Mouse (Mus musculus) liver, embryonic 11.5 days (tissue): ENCODE measurements around the gene Parvb. TPM values are rescaled to one million over a fixed set of nuclear protein-coding genes. Genes with fewer than 3 reads are reported as not detected.
"Not testable (repeated sequence)": the region's sequence is repeated elsewhere in the genome, so short reads cannot be mapped to it uniquely, and the experiment has no call there.

ENCODE experiments used
- ATAC-seq: fragments of 200-750 bp; cut with Nextera tagmentation; replicated peaks from 2 replicates; pipeline ENCODE4 v1.8.0; 2017; ENCODE audit warnings: moderate number of reproducible peaks, mild to moderate bottlenecking, moderate TSS enrichment, moderate library complexity; ENCODE audit not compliant: low FRiP score
- DNase-seq: peaks from one replicate; pipeline ENCODE4 v3.0.0-alpha.2; 2017; ENCODE audit warnings: low spot score
- H3K27ac ChIP-seq: fragments of 300-500 bp; sonication (generic); 2 replicates; pipeline ENCODE4 v1.5.1; 2014; ENCODE audit warnings: mild to moderate bottlenecking, low read depth, low read length, control low read depth
- H3K27me3 ChIP-seq: fragments of 300-500 bp; sonication (generic); replicated peaks from 2 replicates; pipeline ENCODE4 v1.6.1; 2014; ENCODE audit warnings: low read length, mixed read lengths; ENCODE audit not compliant: control insufficient read depth, insufficient read depth
- H3K36me3 ChIP-seq: fragments of 300-500 bp; sonication (generic); 2 replicates; pipeline ENCODE4 v1.6.1; 2014; ENCODE audit warnings: mild to moderate bottlenecking, low read length, moderate library complexity, mixed read lengths; ENCODE audit not compliant: control insufficient read depth, insufficient read depth
- H3K4me1 ChIP-seq: fragments of 300-500 bp; sonication (generic); replicated peaks from 2 replicates; pipeline ENCODE4 v1.6.1; 2014; ENCODE audit warnings: low read length, mixed read lengths; ENCODE audit not compliant: control insufficient read depth, insufficient read depth
- H3K4me2 ChIP-seq: fragments of 300-500 bp; sonication (generic); 2 replicates; pipeline ENCODE4 v1.6.1; 2014; ENCODE audit warnings: mild to moderate bottlenecking, control low read depth, moderate library complexity
- H3K4me3 ChIP-seq: fragments of 300-500 bp; sonication (generic); 2 replicates; pipeline ENCODE4 v1.5.1; 2014; ENCODE audit warnings: low read depth, low read length, control low read depth
- H3K9ac ChIP-seq: fragments of 300-500 bp; sonication (generic); 2 replicates; pipeline ENCODE4 v1.6.1; 2014; ENCODE audit warnings: low read depth, low read length, control low read depth
- H3K9me3 ChIP-seq: fragments of 300-500 bp; sonication (generic); 2 replicates; pipeline ENCODE4 v1.6.1; 2016; ENCODE audit warnings: low read length, inconsistent platforms, mixed read lengths; ENCODE audit not compliant: control insufficient read depth
- WGBS: fragments of 180-500 bp; shearing (Covaris S2); extraction: QIAGEN DNeasy Blood & Tissue Kit; methylation state at CpG from one replicate; pipeline ENCODE4 v1.1.7; 2014; 5-methylcytosine and 5-hydroxymethylcytosine counted together
- polyA plus RNA-seq: library from polyadenylated mRNA; unstranded; fragments of >200 nt; fragmentation: Nextera tagmentation; extraction: Ambion mirVana; gene quantifications from 2 replicates; pipeline ENCODE4 v1.2.1, GENCODE M21; 2014

The Parvb gene
- polyA plus RNA-seq, 1 experiment from 2014 or later: 15.4 TPM

DNA sequence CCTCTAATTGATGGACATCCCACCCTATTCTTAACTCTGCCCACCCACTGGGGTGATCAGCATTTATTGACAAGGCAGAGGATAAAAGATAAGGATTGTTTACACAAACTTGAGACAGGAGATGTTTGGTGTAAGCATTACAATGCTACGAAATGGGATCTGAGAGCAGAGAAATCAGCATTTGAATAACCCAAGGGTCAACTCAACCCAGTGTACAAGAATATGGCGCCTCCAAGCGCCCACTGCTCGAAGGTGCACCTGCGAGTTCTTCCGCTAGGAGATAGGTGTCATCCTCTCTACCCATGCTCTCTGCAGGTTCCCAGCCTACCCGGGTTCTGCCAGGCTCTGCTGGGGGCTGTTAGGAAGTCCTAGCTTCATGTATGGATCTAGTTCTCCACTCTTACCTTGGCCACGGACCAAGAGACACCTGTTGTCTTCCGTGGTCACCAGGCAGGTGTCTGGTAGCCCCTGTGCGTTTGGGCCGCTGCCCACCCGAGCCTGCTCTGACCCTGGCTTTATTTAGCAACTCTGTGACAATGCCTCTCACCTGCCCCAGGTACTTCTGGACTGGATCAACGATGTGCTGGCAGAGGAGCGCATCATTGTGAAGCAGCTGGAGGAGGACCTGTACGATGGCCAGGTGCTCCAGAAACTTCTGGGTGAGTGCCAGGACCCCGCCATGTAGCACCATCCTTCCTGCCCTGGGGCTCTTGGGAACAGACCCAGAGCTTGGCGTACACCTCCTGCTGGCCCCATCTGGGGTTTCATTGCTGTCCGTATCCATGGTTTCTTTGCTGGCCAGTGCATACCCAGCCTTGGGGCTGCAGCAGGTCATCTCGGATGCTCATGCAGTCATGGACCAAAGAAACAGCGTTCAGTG is 50.6 kb downstream of the Parvb start:
- DNase-seq: no peak
- no peak for ATAC-seq
- no peak overlapping the region for H3K27ac ChIP-seq
- no peaks in the 10 kb centered on the region for H3K27me3 ChIP-seq
- no peaks in the 10 kb centered on the region for H3K4me1 ChIP-seq
- H3K4me3 ChIP-seq: no peak overlapping the region
- H3K9me3 ChIP-seq: no peaks in the 10 kb centered on the region
- H3K36me3 ChIP-seq: no peaks in the 10 kb centered on the region
- WGBS: 75% methylated on average over 20 of the region's 20 CpGs
- no peak overlapping the region for H3K4me2 ChIP-seq
- no peak overlapping the region for H3K9ac ChIP-seq

DNA sequence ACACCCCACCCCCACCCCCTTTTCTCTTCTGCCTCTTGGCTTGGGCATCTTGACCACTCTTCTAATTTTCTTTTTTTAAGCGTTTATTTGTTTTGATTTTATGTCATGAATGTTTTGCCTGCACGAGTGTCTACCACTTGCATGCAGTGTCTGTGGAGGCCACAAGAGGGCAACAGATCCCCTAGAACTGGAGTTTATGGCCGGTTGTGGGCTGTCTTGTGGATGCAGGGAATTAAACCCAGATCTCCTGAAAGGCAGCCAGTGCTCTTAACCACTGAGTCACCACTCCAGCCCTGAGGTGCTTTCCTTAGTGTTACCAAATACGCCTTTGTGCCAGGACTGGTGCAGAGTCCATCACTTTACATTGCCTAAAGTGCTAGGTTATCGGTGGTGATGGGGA is 52.2 kb downstream of the Parvb start:
- WGBS: 53% methylated on average over 5 of the region's 5 CpGs
- H3K27me3 ChIP-seq: no peaks in the 10 kb centered on the region
- H3K27ac ChIP-seq: no peak overlapping the region
- no peak overlapping the region for H3K9ac ChIP-seq
- H3K4me3 ChIP-seq: no peak overlapping the region
- no peaks in the 10 kb centered on the region for H3K4me1 ChIP-seq
- H3K9me3 ChIP-seq: no peaks in the 10 kb centered on the region
- no peaks in the 10 kb centered on the region for H3K36me3 ChIP-seq
- DNase-seq: no peak
- no peak overlapping the region for H3K4me2 ChIP-seq
- ATAC-seq: no peak

DNA sequence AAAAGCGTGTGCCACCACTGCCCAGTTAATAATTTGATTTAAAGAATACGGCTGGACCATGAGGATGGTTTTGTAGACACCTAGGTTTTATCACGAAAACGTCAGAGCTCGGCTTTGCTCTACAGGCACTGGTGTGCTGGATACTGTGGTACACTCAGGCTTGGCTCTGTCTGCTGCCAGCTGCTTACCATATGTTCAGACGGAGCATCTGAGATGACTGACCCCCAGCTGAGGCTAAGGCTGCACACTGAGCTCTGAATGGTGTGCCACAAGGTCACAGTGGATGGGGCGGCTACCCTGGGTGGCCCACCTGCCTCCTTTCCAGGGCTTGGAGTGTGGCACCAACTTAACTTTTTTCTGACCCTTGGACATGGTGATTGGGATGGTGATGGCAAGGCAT is 53.6 kb downstream of the Parvb start:
- no peak overlapping the region for H3K27ac ChIP-seq
- H3K9ac ChIP-seq: no peak overlapping the region
- H3K4me2 ChIP-seq: no peak overlapping the region
- H3K4me1 ChIP-seq: no peaks in the 10 kb centered on the region
- H3K4me3 ChIP-seq: no peak overlapping the region
- H3K9me3 ChIP-seq: no peaks in the 10 kb centered on the region
- ATAC-seq: no peak
- no peak for DNase-seq
- WGBS: 86% methylated on average over 7 of the region's 7 CpGs
- H3K36me3 ChIP-seq: no peaks in the 10 kb centered on the region
- H3K27me3 ChIP-seq: no peaks in the 10 kb centered on the region

GRCm38 (mm10) chr15:84288953-84289352 is 57.1 kb downstream of the Parvb start:
- ATAC-seq, H3K9me3 ChIP-seq, H3K4me2 ChIP-seq, H3K36me3 ChIP-seq, H3K27ac ChIP-seq, DNase-seq, H3K4me3 ChIP-seq, H3K9ac ChIP-seq, H3K4me1 ChIP-seq, H3K27me3 ChIP-seq: not testable (repeated sequence)
- 81% methylated on average over 1 of the region's 1 CpGs for WGBS

DNA sequence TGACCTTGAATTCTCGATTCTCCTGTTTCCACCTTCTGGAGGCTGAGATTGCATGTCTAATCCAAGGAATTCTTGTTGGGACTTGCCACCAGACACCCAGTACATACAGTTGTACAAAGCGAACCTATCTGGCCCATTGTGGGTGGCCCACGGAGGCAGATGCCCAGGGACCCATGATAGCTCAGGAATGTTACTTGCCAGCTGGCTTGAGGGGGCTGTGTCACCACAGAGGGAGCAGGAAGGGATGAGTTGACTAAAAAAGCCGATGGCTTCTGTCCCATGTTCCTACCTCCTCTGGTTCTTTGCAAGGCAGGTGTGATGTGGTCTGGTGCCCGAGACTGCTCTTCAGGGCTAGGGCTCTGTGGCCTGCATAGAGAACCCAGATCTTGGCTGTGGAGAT is 59.3 kb downstream of the Parvb start:
- Histone ChIP-seq H3K9me3 (no peaks in the 10 kb centered on the region), H3K9ac (no peak overlapping the region), H3K36me3 (no peaks in the 10 kb centered on the region), H3K27ac (no peak overlapping the region), H3K4me3 (no peak overlapping the region), H3K4me2 (no peak overlapping the region), H3K4me1 (no peaks in the 10 kb centered on the region), H3K27me3 (no peaks in the 10 kb centered on the region)
- 89% methylated on average over 5 of the region's 5 CpGs for WGBS
- ATAC-seq (no peak), DNase-seq (no peak)

DNA sequence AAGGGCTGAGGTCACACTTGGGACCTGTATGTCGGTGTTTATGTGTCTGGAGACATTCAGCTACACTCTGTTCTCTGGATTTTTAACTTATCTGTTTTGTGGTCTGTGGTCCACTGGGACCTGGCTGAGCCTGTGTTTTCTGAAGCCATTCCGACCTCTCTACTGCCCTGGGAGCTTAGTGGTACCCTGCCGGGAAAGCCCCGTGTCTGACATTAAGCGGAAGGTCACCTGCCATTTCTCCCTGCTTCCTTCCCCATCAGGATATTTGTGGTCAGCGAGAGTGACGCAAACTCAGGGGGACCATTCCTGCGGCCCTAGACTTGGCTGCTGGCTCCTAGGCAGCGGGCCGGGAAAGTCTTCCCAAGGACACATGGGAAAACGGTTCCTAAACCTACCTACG is 61.7 kb downstream of the Parvb start:
- 68% methylated on average over 12 of the region's 12 CpGs for WGBS
- Histone ChIP-seq H3K4me1 (no peaks in the 10 kb centered on the region), H3K27me3 (no peaks in the 10 kb centered on the region), H3K4me2 (no peak overlapping the region), H3K4me3 (no peak overlapping the region), H3K36me3 (no peaks in the 10 kb centered on the region), H3K9me3 (no peaks in the 10 kb centered on the region), H3K9ac (no peak overlapping the region), H3K27ac (no peak overlapping the region)
- DNase-seq (no peak), ATAC-seq (no peak)

DNA sequence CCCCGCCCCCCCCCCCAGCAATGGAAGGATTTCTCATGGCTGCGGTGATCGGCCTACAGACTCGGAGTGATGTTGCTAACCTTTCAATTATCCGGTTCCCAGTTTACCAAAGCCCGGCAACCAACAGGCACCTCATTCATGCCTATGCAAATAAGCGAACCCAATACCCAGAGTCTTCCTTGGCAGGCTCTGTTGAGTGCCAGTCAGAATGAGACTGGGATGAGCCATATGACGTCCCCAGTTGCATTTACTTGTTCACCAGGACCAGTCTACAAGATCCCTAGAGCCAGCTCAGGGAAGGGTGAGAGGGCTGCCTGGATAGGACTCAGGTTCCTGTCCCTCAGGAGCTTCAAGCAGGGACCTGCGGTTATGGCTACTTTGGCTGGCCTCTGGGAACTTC is 62.5 kb downstream of the Parvb start:
- no peak overlapping the region for H3K9ac ChIP-seq
- no peaks in the 10 kb centered on the region for H3K4me1 ChIP-seq
- 86% methylated on average over 9 of the region's 9 CpGs for WGBS
- H3K27me3 ChIP-seq: no peaks in the 10 kb centered on the region
- no peak overlapping the region for H3K27ac ChIP-seq
- no peak overlapping the region for H3K4me3 ChIP-seq
- H3K9me3 ChIP-seq: no peaks in the 10 kb centered on the region
- H3K4me2 ChIP-seq: no peak overlapping the region
- no peak for DNase-seq
- ATAC-seq: no peak
- no peaks in the 10 kb centered on the region for H3K36me3 ChIP-seq

DNA sequence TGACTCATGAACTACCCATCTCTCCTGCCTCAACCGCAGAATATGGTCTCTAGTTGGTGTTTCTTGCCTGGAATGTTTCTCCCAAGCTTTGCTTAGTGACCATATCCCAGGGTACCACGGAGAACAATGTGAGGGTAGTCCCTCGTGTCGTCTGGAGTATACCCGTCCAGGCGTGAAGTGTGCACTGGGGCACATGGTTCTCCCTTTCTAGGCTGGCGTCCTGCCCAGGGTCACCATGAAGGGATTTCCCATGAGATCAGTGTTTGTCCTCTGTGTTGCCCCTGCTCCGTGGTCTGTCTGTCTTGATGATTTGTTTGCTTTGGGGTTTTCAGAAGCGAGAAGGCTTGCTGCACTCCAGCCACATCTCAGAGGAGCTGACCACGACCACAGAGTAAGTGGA is 63.4 kb downstream of the Parvb start:
- DNase-seq (no peak), ATAC-seq (no peak)
- Histone ChIP-seq H3K36me3 (no peaks in the 10 kb centered on the region), H3K9me3 (no peaks in the 10 kb centered on the region), H3K27me3 (no peaks in the 10 kb centered on the region), H3K4me1 (no peaks in the 10 kb centered on the region), H3K9ac (no peak overlapping the region), H3K4me2 (no peak overlapping the region), H3K27ac (no peak overlapping the region), H3K4me3 (no peak overlapping the region)
- 74% methylated on average over 10 of the region's 10 CpGs for WGBS

- H3K4me3 ChIP-seq: no peak overlapping the region
- ATAC-seq: no peak
- H3K27ac ChIP-seq: no peak overlapping the region
- H3K9ac ChIP-seq: no peak overlapping the region
- H3K4me2 ChIP-seq: no peak overlapping the region
- DNase-seq: no peak
- H3K36me3 ChIP-seq: no peaks in the 10 kb centered on the region
- WGBS: 51% methylated on average over 8 of the region's 8 CpGs
- H3K27me3 ChIP-seq: no peaks in the 10 kb centered on the region
- peaks cover 7% of the 10 kb centered on the region; the same call in 1 of the 2 replicates for H3K4me1 ChIP-seq
- H3K9me3 ChIP-seq: no peaks in the 10 kb centered on the region
Measured at GRCm38 (mm10) chr15:84297454-84297853, 65.6 kb downstream of the Parvb start.
